Mouse (Mus musculus): ENCODE data around the gene Ap2b1.

Gene Ap2b1

GRCm38 (mm10) chr11:83398724-83399123 is 99.9 kb downstream of the Ap2b1 start:
- no peak for DNase-seq (ENCODE audit: low spot score)

GRCm38 (mm10) chr11:83403787-83404186 is 105.0 kb downstream of the Ap2b1 start:
- no peak for DNase-seq (ENCODE audit: low spot score)

GRCm38 (mm10) chr11:83406391-83406790 is 107.6 kb downstream of the Ap2b1 start:
- no peak for DNase-seq (ENCODE audit: low spot score)

- DNase-seq (ENCODE audit: low spot score): no peak
These were observed 109.4 kb downstream of the Ap2b1 start for GRCm38 (mm10) chr11:83408242-83408641.

GRCm38 (mm10) chr11:83409087-83409754 is 110.4 kb downstream of the Ap2b1 start, which contains the start of gene Rasl10b:
Gene Rasl10b, plus strand, starts transcription at chr11:83409137.
- DNase-seq (ENCODE audit: low spot score): peak; percentile 20

- DNase-seq (ENCODE audit: low spot score): no peak
These were observed 111.0 kb downstream of the Ap2b1 start for GRCm38 (mm10) chr11:83409792-83410291.

- DNase-seq (ENCODE audit: low spot score): no peak
These were observed 111.7 kb downstream of the Ap2b1 start for GRCm38 (mm10) chr11:83410510-83410909.

GRCm38 (mm10) chr11:83417080-83417479 is 118.3 kb downstream of the Ap2b1 start:
- peak; percentile 72 for DNase-seq (ENCODE audit: low spot score)

- no peak for DNase-seq (ENCODE audit: low spot score)
These were observed 118.9 kb downstream of the Ap2b1 start for GRCm38 (mm10) chr11:83417708-83418107.

- no peak for DNase-seq (ENCODE audit: low spot score)
These were observed 119.7 kb downstream of the Ap2b1 start for GRCm38 (mm10) chr11:83418566-83418965.

- no peak for DNase-seq (ENCODE audit: low spot score)
These were observed 121.5 kb downstream of the Ap2b1 start for GRCm38 (mm10) chr11:83420338-83420737.

- DNase-seq (ENCODE audit: low spot score): peak; percentile 50
These were observed 122.5 kb downstream of the Ap2b1 start for GRCm38 (mm10) chr11:83421305-83421704.

- peak; percentile 45 for DNase-seq (ENCODE audit: low spot score)
These were observed 125.9 kb downstream of the Ap2b1 start for GRCm38 (mm10) chr11:83424681-83425080.

GRCm38 (mm10) chr11:83426964-83427363 is 128.1 kb downstream of the Ap2b1 start:
- no peak for DNase-seq (ENCODE audit: low spot score)

GRCm38 (mm10) chr11:83429355-83429754 is 130.5 kb downstream of the Ap2b1 start, which contains the start of gene Gas2l2:
Gene Gas2l2, minus strand, starts transcription at chr11:83429455.
- DNase-seq (ENCODE audit: low spot score): no peak

GRCm38 (mm10) chr11:83432533-83432932 is 133.7 kb downstream of the Ap2b1 start:
- no peak for DNase-seq (ENCODE audit: low spot score)

GRCm38 (mm10) chr11:83437377-83437776 is 138.6 kb downstream of the Ap2b1 start, which contains the start of gene 1700020L24Rik:
Gene 1700020L24Rik, plus strand, starts transcription at chr11:83437677.
- no peak for DNase-seq (ENCODE audit: low spot score)

GRCm38 (mm10) chr11:83439426-83440060 is 140.7 kb downstream of the Ap2b1 start:
- DNase-seq (ENCODE audit: low spot score): no peak

GRCm38 (mm10) chr11:83440081-83441064 is 141.5 kb downstream of the Ap2b1 start:
- peak; percentile 81 for DNase-seq (ENCODE audit: low spot score)

- DNase-seq (ENCODE audit: low spot score): no peak
These were observed 142.4 kb downstream of the Ap2b1 start for GRCm38 (mm10) chr11:83441235-83441634.

GRCm38 (mm10) chr11:83442596-83443267 is 143.9 kb downstream of the Ap2b1 start:
- DNase-seq (ENCODE audit: low spot score): no peak
